Mouse (Mus musculus): ENCODE data around the gene Slc17a2.

Gene Slc17a2

GRCm38 (mm10) chr13:23792520-23792919 lies 14.3 kb upstream of the Slc17a2 start:
- DNase-seq (ENCODE audit: low spot score) = no peak

DNA sequence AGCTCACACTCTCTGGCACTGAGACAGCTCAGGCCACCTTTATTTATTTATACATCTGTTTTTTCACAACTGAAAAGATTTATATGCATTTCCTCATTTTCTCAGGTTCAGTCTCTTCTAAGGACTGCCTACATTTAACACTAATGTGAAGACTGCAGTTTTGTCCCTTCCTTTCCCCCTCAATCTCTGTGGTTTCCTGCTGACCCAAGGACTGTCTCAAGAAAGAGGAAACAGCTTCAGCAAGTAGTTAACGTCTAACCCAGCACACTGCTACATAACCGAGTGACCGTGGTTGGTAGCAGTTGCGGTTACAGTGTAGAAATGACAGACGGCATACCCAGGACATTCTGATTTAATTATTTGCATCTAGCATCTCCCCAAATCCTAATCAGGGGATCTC lies 7.4 kb upstream of the Slc17a2 start:
- no peak for DNase-seq (ENCODE audit: low spot score)

DNA sequence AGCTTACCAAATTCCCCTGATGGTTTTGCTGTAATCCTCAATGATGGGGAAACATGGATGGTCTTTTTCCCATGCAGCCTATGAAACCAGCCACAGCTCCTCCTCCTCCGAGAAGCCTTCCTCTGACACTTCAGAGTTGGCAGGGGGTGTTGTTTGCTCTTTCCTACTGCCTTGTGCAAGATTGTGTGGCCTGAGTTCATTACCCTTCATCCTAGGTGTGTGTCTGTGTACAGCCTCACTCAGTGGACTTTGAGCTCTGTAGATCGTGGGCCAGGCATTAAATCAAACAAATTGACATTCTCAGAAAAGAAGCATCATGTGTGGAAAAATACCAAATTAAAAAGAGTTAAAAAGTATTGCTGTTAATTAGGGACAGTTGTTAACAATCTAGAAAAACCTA lies 2.3 kb upstream of the Slc17a2 start:
- no peak for DNase-seq (ENCODE audit: low spot score)

DNA sequence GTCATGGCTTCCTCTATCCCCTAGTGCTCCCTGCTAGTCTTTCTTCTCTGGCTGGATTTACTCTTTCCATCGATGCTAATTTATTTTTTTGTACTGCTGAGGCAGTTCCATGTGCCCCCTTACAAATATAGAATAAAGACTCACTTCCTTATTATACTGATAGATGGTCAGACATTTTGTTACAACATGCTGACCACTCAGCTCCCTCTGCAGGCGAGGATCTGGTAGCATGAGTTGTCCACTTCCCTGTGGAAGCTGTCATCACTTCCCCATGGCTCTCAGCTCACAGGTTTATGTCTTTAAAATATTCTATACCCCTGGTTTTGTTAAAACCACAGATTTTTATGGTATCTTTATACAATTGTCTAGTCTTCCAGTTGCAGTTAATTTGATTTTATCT lies 9.4 kb downstream of the Slc17a2 start:
- DNase-seq (ENCODE audit: low spot score) = no peak

GRCm38 (mm10) chr13:23820179-23820940 lies 13.6 kb downstream of the Slc17a2 start:
- no peak for DNase-seq (ENCODE audit: low spot score)

DNA sequence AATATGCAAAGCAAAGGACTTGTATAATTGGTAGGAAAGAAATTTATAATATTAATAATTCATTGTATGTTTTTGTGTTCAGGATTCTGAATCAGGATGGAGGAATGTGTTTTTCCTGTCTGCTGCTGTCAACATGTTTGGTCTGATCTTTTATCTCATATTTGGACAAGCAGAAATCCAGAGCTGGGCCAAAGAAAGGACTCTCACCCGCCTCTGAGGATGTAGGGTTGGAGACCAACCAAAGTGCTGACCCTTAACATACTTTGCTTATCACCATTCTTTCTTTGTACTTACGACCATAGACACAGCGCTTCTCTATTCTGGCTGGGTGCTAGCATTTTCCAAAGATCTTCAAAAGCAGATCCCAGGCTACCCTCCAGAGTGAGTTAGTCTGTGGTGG lies 15.4 kb downstream of the Slc17a2 start:
- no peak for DNase-seq (ENCODE audit: low spot score)

DNA sequence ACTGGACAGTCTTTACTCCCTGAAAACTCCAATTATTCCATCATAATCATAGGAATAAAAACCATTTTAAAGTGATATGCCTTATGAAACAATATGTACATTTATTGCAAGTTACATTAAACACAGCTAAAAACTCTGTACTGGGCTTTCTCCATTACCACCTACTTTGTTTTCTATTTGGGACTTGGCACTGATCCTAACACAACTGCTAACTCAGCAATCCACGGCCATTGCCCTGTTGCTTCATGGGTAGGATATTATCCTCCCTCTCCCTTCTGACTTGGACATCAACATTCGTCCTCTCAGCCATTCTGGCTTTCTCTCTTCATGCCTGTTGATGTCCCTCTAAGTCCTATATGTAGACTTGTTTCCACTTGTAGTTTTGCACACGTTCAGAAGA lies 19.8 kb downstream of the Slc17a2 start:
- DNase-seq (ENCODE audit: low spot score) = no peak

GRCm38 (mm10) chr13:23833053-23833452 lies 26.3 kb downstream of the Slc17a2 start:
- no peak for DNase-seq (ENCODE audit: low spot score)

- no peak for DNase-seq (ENCODE audit: low spot score)
Measured at GRCm38 (mm10) chr13:23834836-23835235, 28.0 kb downstream of the Slc17a2 start.

DNA sequence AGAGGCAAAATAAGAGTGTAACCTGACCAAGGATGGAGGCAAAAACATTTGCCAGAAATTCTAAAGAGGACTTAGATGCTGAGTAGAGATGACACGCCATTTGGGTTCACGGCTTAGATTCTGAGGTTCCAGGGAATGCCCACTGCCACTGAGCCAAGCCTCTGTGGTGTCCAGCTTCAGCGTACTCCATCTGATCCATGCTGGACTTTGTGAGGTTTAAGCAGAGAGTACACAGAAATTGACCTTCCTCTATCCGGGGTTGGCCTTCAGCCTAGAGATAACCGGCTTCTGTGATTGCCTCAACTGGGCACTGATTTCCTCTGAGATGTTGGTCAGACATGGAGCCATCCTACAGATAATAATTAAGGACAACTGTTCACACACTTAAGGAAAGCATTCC lies 29.8 kb downstream of the Slc17a2 start:
- DNase-seq (ENCODE audit: low spot score) = no peak

DNA sequence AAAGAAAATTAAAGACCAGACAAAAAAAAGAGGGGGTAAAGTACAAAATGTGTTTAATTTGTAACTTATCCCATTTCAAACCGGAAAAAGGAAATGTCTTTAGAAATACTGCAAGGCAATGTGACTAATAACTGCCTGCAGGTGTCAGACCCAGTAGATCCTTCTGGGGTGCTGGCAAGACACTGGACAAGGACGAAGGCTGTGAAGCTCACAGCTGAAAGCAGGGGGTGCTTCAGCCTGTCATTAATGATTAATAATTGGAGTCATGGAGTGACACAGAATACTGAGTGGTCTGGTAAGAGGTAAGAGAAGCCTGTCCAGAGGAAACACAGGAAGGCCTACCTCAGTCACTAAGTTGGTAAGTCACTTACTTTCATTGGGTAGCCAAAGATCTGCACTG lies 32.5 kb downstream of the Slc17a2 start, which contains the start of gene Slc17a3:
Gene Slc17a3, plus strand, starts transcription at position 127 of the 400 bp plus-strand sequence.
- DNase-seq (ENCODE audit: low spot score) = no peak

- DNase-seq (ENCODE audit: low spot score) = no peak
Measured at GRCm38 (mm10) chr13:23845851-23846250, 39.1 kb downstream of the Slc17a2 start.

GRCm38 (mm10) chr13:23849299-23849698 lies 42.5 kb downstream of the Slc17a2 start:
- no peak for DNase-seq (ENCODE audit: low spot score)

- no peak for DNase-seq (ENCODE audit: low spot score)
Measured at GRCm38 (mm10) chr13:23856401-23856800, 49.6 kb downstream of the Slc17a2 start.

DNA sequence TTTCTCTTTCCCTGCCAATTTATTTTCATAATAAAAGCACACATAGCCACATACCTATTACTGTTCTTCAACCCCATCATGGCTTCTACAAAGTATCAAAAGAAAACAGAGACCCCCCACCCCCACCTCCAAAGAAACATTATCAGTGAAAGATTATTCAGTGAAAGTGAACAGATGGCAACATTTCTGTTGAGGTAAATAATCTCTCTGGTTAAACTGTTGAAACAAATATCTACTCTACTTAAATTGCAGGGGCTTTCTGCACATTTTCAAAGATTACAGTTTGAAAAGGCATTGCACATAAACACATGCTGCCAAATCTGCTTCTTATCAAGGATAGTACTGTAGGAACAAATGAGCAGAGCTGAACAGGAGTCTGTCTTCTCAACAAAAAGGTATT lies 55.0 kb downstream of the Slc17a2 start:
- DNase-seq (ENCODE audit: low spot score) = no peak

GRCm38 (mm10) chr13:23864711-23865110 lies 57.9 kb downstream of the Slc17a2 start:
- no peak for DNase-seq (ENCODE audit: low spot score)

DNA sequence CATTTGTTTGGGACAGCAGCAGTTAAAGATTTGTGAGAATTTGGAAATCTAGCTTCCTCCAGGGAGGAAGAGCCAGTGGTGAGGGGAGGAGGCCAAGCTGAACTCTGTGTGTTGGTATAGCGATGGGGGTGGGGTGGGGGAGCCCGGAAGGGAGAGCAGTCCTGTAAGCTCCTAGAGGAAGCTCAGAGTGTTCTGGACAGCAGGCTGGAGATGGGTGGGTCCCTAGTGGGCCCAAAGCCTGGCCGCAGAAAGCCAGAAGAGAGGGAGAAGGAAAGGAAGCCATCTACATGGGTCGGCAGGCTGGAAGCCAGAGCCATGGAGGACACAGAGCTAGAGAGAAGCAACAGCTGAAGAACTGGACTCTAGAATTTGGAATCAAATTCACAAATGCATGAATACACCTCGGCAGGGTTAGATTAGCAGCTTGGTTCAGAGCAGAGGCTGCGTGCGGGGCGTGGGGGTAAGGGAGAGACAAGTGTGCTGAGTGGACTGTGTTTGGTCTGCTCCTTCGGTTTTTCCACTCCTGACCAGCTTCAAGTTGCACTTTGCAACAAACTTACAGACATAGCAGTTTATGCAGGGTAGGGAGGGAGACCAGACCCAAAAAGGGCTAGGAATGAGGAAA lies 59.4 kb downstream of the Slc17a2 start:
- no peak for DNase-seq (ENCODE audit: low spot score)

- no peak for DNase-seq (ENCODE audit: low spot score)
Measured at GRCm38 (mm10) chr13:23867000-23867399, 60.2 kb downstream of the Slc17a2 start.

GRCm38 (mm10) chr13:23867405-23867804 lies 60.6 kb downstream of the Slc17a2 start, which contains the start of gene Slc17a1:
TSS of gene Slc17a1 (plus strand) at chr13:23867750.
- DNase-seq (ENCODE audit: low spot score) = no peak

GRCm38 (mm10) chr13:23868790-23869533 lies 62.2 kb downstream of the Slc17a2 start:
- DNase-seq (ENCODE audit: low spot score) = no peak

- no peak for DNase-seq (ENCODE audit: low spot score)
Measured at GRCm38 (mm10) chr13:23869996-23870395, 63.2 kb downstream of the Slc17a2 start.

DNA sequence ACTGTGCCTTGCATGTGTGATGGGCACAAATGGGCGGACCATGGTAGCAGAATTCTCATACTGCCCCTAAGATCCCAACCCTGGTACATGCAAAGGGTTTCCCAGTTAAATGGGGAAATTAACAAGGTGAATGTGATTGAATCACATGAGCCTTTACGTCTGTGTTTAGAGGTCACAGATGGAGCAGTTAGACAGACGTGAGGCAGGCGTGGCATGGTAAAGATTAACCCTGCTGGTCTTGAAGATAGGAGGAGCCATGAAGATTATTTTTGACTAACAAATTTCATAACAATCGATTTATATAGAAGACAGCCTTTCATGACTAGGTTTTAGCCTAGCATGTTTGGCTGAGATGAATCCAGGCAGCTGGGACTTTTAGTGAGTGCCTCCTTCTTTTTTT lies 66.3 kb downstream of the Slc17a2 start:
- no peak for DNase-seq (ENCODE audit: low spot score)

Measured in urinary bladder, postnatal 10 days (tissue).